Mouse (Mus musculus): Measurements from ENCODE around the gene Cmpk2.

- TF ChIP-seq CTCF (IDR thresholded peaks at IDR 0.05; ENCODE audit: low read depth), result no peak
- TF ChIP-seq EP300 (IDR thresholded peaks at IDR 0.05; ENCODE audit: low read depth), result no peak
These were observed 12.8 kb upstream of the Cmpk2 start, which contains the start of gene Rsad2 for GRCm38 (mm10) chr12:26456028-26456698.
